Mouse (Mus musculus) stomach, embryonic 16.5 days (tissue): Measurements from ENCODE around the gene Fabp1. TPM values are rescaled to one million over a fixed set of nuclear protein-coding genes. Genes with fewer than 3 reads are reported as not detected.
A peak's percentile ranks its signal among the peaks of the same experiment; 100 is the strongest.

Experiments
- ATAC-seq: fragments of 200-750 bp; cut with Nextera tagmentation; 2 replicates; pipeline ENCODE4 v1.8.0; 2017; ENCODE audit warnings: moderate number of reproducible peaks, moderate TSS enrichment; ENCODE audit not compliant: insufficient read depth, low FRiP score
- H3K27ac ChIP-seq: fragments of 300-500 bp; sonication (generic); 2 replicates; pipeline ENCODE4 v1.5.1; 2014; ENCODE audit warnings: low read length
- H3K27me3 ChIP-seq: fragments of 300-500 bp; sonication (generic); 2 replicates; pipeline ENCODE4 v1.6.1; 2014; ENCODE audit warnings: low read length, control low read depth, mixed read lengths; ENCODE audit not compliant: control insufficient read depth, insufficient read depth
- H3K36me3 ChIP-seq: fragments of 300-500 bp; sonication (generic); 2 replicates; pipeline ENCODE4 v1.6.1; 2014; ENCODE audit warnings: low read length; ENCODE audit not compliant: control insufficient read depth, insufficient read depth
- H3K4me1 ChIP-seq: fragments of 300-500 bp; sonication (generic); 2 replicates; pipeline ENCODE4 v1.6.1; 2014; ENCODE audit warnings: low read length, control low read depth, mixed read lengths; ENCODE audit not compliant: control insufficient read depth, insufficient read depth
- H3K4me2 ChIP-seq: fragments of 300-500 bp; sonication (generic); 2 replicates; pipeline ENCODE4 v1.6.1; 2014; ENCODE audit warnings: low read depth, low read length, mixed read lengths
- H3K4me3 ChIP-seq: fragments of 300-500 bp; sonication (generic); replicated peaks from 2 replicates; pipeline ENCODE4 v1.5.1; 2014; ENCODE audit warnings: mild to moderate bottlenecking, low read length
- H3K9ac ChIP-seq: fragments of 300-500 bp; sonication (generic); 2 replicates; pipeline ENCODE4 v1.6.1; 2014; ENCODE audit warnings: low read length
- H3K9me3 ChIP-seq: fragments of 300-500 bp; sonication (generic); replicated peaks from 2 replicates; pipeline ENCODE4 v1.6.1; 2016; ENCODE audit warnings: low read length, control low read depth; ENCODE audit not compliant: control insufficient read depth
- WGBS: fragments of 180-500 bp; shearing (Covaris S2); extraction: QIAGEN DNeasy Blood & Tissue Kit; methylation state at CpG from one replicate; pipeline ENCODE4 v1.1.7; 2014; 5-methylcytosine and 5-hydroxymethylcytosine counted together
- polyA plus RNA-seq: library from polyadenylated mRNA; unstranded; fragments of >200 nt; fragmentation: Nextera tagmentation; extraction: Ambion mirVana; gene quantifications from 2 replicates; pipeline ENCODE4 v1.2.1, GENCODE M21; 2015

The Fabp1 gene
- polyA plus RNA-seq, 1 experiment from 2014 or later, result 834 TPM

DNA sequence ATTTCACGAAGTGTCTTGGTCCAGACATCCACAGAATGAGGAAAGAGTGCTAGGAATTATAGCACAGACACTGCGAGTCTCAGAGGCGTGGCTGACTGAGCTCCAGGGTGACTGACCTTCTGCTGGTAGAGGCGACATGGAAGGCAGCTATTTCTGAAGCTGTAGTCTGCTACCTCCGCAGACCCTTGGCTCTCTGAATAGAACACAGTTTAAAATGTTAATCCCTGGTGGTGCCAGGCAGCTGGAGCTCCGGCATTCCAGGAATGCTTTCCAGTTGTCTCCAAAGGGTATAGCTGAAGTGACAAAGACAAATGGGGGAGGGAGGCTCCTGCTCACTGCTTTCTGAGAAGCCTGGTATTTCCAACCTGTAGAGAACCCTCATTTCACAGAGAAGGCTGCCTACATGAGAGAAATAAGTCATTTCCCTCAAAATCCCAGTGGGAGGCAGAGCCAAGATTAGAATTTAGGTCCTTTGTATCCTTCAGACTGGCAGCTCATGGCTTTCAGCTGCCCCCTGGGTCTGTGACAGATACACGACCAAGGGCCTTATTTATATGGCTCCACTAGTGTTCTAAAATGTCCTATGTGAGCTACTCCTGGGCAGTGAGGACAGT lies 27.6 kb downstream of the Fabp1 start:
- no peak overlapping the region for H3K9ac ChIP-seq
- no peaks in the 10 kb centered on the region for H3K9me3 ChIP-seq
- ATAC-seq, result 0 out of 2 replicates have a peak, but pooled peaks have one; percentile 21
- H3K4me2 ChIP-seq, result no peak overlapping the region
- H3K27me3 ChIP-seq, result no peaks in the 10 kb centered on the region
- no peaks in the 10 kb centered on the region for H3K36me3 ChIP-seq
- no peak overlapping the region for H3K4me3 ChIP-seq
- no peak overlapping the region for H3K27ac ChIP-seq
- 16% methylated on average over 7 of the region's 7 CpGs for WGBS
- no peaks in the 10 kb centered on the region for H3K4me1 ChIP-seq

DNA sequence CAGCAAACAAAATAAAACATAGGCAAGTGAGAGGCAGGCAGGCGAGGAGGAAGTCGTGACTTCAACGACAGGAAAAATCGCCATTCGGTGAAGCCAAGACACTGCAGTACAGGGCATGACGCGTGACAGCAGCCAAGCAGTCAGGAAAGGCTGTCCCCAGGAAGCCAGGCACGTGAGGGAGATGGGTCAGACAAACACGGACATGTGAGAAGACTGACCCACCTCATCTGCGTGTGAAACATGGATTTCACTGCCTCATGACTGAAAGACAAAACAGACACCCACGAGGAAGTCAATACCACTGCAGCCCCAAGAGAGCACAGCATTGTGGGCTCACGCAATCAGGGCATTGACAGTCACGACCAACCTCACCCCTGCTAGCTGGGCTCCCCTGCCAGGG lies 35.5 kb downstream of the Fabp1 start:
- H3K4me2 ChIP-seq, result no peak overlapping the region
- no peak overlapping the region for H3K27ac ChIP-seq
- H3K27me3 ChIP-seq, result no peaks in the 10 kb centered on the region
- 77% methylated on average over 13 of the region's 13 CpGs for WGBS
- ATAC-seq, result no peak
- H3K4me1 ChIP-seq, result 0 out of 2 replicates have a peak, but pooled peaks cover 2% of the 10 kb centered on the region
- H3K9ac ChIP-seq, result no peak overlapping the region
- H3K4me3 ChIP-seq, result no peak overlapping the region
- H3K36me3 ChIP-seq, result no peaks in the 10 kb centered on the region
- H3K9me3 ChIP-seq, result no peaks in the 10 kb centered on the region

DNA sequence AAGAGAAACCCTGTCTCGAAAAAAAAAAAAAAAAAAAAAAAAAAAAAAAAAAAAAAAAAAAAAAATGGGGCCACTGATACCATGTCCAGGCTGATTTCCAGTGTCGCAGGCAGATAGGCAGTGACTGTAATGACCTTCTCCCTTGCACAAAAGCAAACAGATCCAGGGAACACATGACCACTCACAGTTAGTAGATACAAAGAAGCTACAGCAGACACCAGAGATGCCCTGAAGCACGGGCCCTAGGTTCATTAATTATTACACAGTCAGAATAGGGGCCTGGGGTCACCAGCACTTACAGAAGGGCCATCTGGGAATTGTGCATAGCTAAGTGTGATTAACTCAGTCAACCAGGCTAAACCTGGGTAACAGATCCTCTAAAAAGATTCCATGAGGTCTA lies 36.3 kb downstream of the Fabp1 start:
- H3K4me3 ChIP-seq, result no peak overlapping the region

DNA sequence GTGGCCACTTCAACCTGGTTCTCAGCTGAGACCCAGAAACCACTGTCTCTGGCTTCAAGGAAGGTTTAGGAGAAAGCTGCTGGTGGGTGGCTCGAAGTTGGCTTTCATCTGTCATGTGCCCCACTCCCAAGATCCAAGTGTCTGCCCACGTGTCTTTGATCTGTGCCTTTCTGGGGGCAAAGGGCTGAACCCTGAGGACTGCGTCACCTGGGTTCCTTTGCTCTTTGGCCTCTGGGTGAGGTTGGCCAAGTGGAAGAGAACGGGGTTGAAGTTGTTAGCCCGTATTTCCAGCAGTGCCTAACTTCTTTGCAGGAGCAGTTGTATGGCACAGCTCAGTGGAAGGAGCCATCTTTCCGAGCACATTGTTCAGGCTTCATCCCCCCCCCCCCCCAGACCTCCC lies 36.9 kb downstream of the Fabp1 start:
- ATAC-seq, result peak; percentile 61; the same call in 1 of the 2 replicates
- H3K4me1 ChIP-seq, result 0 out of 2 replicates have a peak, but pooled peaks cover 2% of the 10 kb centered on the region
- H3K36me3 ChIP-seq, result no peaks in the 10 kb centered on the region
- no peak overlapping the region for H3K9ac ChIP-seq
- no peaks in the 10 kb centered on the region for H3K27me3 ChIP-seq
- peak overlapping the region; percentile 42; the same call in 1 of the 2 replicates for H3K27ac ChIP-seq
- 62% methylated on average over 6 of the region's 6 CpGs for WGBS
- H3K4me3 ChIP-seq, result no peak overlapping the region
- no peaks in the 10 kb centered on the region for H3K9me3 ChIP-seq
- no peak overlapping the region for H3K4me2 ChIP-seq

More for the DNA sequence above, 36.3 kb downstream of the Fabp1 start:
- Histone ChIP-seq H3K27ac (no peak overlapping the region), H3K9me3 (no peaks in the 10 kb centered on the region), H3K9ac (no peak overlapping the region), H3K36me3 (no peaks in the 10 kb centered on the region), H3K4me2 (no peak overlapping the region), H3K27me3 (no peaks in the 10 kb centered on the region), H3K4me1 (0 out of 2 replicates have a peak, but pooled peaks cover 2% of the 10 kb centered on the region)
- ATAC-seq, result no peak
- WGBS, result 63% methylated on average over 3 of the region's 3 CpGs

DNA sequence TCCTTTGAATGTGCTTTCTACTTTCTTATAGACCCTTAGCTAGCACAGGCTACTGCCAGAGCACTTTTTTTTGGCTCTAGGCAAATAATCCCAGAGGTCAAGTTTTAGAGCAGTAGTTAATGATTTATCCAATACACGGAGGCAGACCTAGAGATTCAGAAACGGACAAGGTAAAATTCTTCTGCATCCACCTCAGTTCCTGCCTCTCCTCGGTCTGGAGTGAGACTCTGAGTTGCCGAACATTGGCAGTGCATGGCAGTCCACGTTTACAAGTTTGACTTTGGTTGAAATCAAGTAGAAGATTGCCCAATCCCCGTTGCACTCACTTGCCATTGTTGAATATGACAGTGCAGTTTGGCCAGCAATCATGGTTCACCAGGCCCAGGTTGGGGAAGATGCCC lies 37.4 kb downstream of the Fabp1 start:
- peak; percentile 26; the same call in 1 of the 2 replicates for ATAC-seq
- H3K4me2 ChIP-seq, result no peak overlapping the region
- H3K4me1 ChIP-seq, result 0 out of 2 replicates have a peak, but pooled peaks cover 2% of the 10 kb centered on the region
- H3K36me3 ChIP-seq, result no peaks in the 10 kb centered on the region
- no peak overlapping the region for H3K4me3 ChIP-seq
- H3K9ac ChIP-seq, result no peak overlapping the region
- H3K27me3 ChIP-seq, result no peaks in the 10 kb centered on the region
- H3K27ac ChIP-seq, result peak overlapping the region; percentile 42; the same call in 1 of the 2 replicates
- no peaks in the 10 kb centered on the region for H3K9me3 ChIP-seq
- WGBS, result 52% methylated on average over 6 of the region's 6 CpGs

DNA sequence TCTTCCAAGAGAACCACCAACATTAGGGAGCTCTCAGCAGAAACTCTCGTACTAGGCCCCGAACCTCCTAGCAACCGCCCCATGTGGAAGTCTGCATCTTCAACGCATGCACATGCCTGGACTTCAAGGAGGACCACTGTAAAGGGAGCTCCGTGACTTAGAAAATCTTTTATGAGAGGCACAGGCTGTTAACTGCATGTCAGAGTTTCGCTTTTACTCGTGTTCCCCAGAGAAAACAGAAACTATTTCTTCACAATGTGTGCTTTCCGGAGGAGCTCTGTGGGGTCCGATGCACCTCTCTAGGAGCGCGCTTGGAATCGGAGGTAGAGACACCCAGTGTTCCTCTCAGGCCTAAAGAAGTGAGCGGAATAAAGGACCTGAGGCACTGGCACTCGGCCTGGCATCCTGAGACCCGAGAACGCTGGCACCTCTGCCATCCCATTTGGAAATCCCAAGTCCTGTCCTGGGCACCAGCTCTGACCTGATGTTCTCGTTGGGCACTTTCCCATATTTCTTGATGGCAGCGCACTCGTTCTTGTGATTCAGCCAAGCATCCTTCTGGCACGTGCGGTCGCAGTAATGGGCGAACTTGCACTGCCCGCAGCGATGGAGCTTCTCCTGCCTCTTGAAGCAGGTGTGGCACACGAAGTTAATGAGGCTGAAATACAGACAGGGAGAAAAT lies 39.6 kb downstream of the Fabp1 start:
- Histone ChIP-seq H3K27ac (no peak overlapping the region), H3K9ac (no peak overlapping the region), H3K27me3 (no peaks in the 10 kb centered on the region), H3K4me2 (no peak overlapping the region), H3K4me3 (no peak overlapping the region), H3K36me3 (no peaks in the 10 kb centered on the region), H3K9me3 (no peaks in the 10 kb centered on the region), H3K4me1 (0 out of 2 replicates have a peak, but pooled peaks cover 2% of the 10 kb centered on the region)
- ATAC-seq, result no peak
- WGBS, result 91% methylated on average over 26 of the region's 26 CpGs

DNA sequence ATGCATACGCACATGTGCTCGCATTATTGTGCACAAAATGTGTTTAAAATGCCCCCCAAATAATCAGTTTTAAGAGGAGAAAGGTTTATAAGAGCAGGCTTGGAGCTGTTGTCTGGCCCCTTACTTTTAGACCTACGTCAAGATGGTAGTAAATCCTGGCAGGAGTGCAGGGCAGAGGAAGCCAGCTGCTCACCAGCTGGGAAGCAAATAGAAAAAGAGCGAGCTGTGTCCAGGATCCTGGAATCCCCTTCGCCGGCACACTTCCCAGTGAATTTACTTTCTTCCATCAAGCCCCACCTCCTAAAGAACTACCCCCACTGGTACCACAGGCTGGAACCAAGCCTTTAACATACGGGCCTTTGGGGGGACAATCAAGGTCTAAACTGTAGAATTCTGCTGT lies 41.2 kb downstream of the Fabp1 start:
- Histone ChIP-seq H3K9ac (no peak overlapping the region), H3K27ac (no peak overlapping the region), H3K9me3 (no peaks in the 10 kb centered on the region), H3K4me2 (no peak overlapping the region), H3K27me3 (no peaks in the 10 kb centered on the region), H3K36me3 (no peaks in the 10 kb centered on the region), H3K4me3 (no peak overlapping the region), H3K4me1 (0 out of 2 replicates have a peak, but pooled peaks cover 2% of the 10 kb centered on the region)
- ATAC-seq, result no peak
- 71% methylated on average over 7 of the region's 7 CpGs for WGBS

DNA sequence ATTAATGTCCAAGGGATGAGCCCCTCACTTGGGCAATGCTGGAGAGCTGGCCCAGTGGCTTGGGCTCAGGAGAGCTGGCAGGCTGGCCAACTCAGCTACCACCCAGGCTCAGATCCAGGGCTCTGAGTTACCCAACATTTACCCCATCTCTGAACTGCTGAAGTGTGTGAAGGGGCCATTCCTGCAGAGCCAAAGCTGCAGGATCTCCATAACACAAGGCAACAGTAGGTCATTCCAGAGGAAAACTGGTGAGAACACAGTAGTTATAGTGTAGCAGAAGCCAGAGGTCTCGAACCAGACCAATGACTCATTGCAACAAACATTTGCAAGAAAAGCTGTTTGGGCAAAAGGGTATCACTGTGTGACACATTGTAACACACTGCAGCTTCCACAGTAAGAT lies 43.2 kb downstream of the Fabp1 start:
- ATAC-seq, result no peak
- Histone ChIP-seq H3K9me3 (no peaks in the 10 kb centered on the region), H3K36me3 (no peaks in the 10 kb centered on the region), H3K27me3 (no peaks in the 10 kb centered on the region), H3K27ac (no peak overlapping the region), H3K4me2 (no peak overlapping the region), H3K9ac (no peak overlapping the region), H3K4me3 (no peak overlapping the region), H3K4me1 (no peaks in the 10 kb centered on the region)
- 78% methylated on average over 1 of the region's 1 CpGs for WGBS

DNA sequence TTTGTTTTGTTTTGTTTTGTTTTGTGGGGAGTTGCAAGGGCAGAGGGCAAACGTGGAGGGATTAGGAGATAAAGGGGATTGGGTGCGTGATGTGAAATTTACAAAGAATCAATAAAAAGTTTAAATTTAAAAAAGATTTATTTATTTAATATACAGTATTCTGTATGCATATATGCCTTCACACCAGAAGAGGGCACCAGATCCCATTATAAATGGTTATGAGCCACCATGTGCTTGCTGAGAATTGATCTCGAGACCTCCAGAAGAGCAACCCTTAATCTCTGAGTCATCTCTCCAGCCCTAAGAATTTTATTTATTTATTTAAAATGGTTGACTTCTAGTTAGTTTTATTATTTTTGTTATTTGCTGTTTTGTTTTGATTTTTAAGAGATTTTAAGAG lies 43.6 kb downstream of the Fabp1 start:
- no peak overlapping the region for H3K9ac ChIP-seq
- H3K4me3 ChIP-seq, result no peak overlapping the region
- H3K4me2 ChIP-seq, result no peak overlapping the region
- no peaks in the 10 kb centered on the region for H3K27me3 ChIP-seq
- H3K36me3 ChIP-seq, result no peaks in the 10 kb centered on the region
- WGBS, result 84% methylated on average over 3 of the region's 3 CpGs
- H3K27ac ChIP-seq, result no peak overlapping the region
- H3K4me1 ChIP-seq, result no peaks in the 10 kb centered on the region
- H3K9me3 ChIP-seq, result no peaks in the 10 kb centered on the region
- no peak for ATAC-seq
